12 mouse cellular contexts compared by ENCODE assay signal in the genomic region with DNA sequence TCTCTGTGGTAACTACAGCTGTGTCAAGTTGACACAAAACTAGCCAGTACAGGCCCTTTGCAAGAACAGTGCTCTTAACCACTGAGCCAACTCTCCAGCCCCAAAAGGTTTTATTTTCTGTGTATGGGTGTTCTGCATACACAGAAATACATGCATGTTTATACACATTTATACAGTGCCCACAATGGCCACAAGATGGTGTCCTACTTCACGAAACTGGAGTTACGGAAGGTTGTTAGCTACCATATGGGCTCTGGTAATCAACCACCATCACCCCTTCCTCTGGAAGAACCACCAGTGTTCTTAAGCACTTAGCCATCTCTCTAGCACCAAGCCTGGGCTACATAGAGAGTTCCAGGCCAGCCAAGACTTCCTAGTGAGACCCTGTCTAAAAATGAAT. TPM values are rescaled to one million over a fixed set of nuclear protein-coding genes. Genes with fewer than 3 reads are reported as not detected.
DNase-seq lines count a peak whose midpoint lies in the region; ATAC-seq lines count a peak whose summit lies in the region.
"Had no signal": no experiment of that assay in that cellular context is flagged by ENCODE, and none has a peak within 500 bp of the region (broad histone marks: within the 10 kb centered on the region; RNA-seq: fewer than 3 reads in every experiment).

No protein-coding gene starts in this region.

- no peaks in the 10 kb centered on the region for H3K9me3 ChIP-seq in kidney, embryonic 15.5 days (replicated peaks)
- H3K9me3 ChIP-seq: heart, embryonic 15.5 days had no signal

- H3K4me3 ChIP-seq in kidney, embryonic 15.5 days (replicated peaks) = no peak overlapping the region
- H3K4me3 ChIP-seq: heart, embryonic 15.5 days had no signal

- no peaks in the 10 kb centered on the region for H3K27me3 ChIP-seq in kidney, embryonic 15.5 days
- H3K27me3 ChIP-seq: heart, embryonic 15.5 days had no signal

- H3K27ac ChIP-seq in kidney, embryonic 15.5 days = no peak overlapping the region
- H3K27ac ChIP-seq: heart, embryonic 15.5 days had no signal

- no peak overlapping the region for H3K9ac ChIP-seq in kidney, embryonic 15.5 days
- H3K9ac ChIP-seq: heart, embryonic 15.5 days had no signal

- H3K36me3 ChIP-seq in kidney, embryonic 15.5 days = no peaks in the 10 kb centered on the region
- H3K36me3 ChIP-seq: heart, embryonic 15.5 days had no signal

- H3K4me1 ChIP-seq in kidney, embryonic 15.5 days = no peaks in the 10 kb centered on the region

- ATAC-seq in kidney, embryonic 15.5 days (replicated peaks; ENCODE audit: low FRiP score) = no peak

- WGBS in kidney, embryonic 15.5 days = 71% methylated on average over 2 of the region's 2 CpGs

- H3K4me2 ChIP-seq in kidney, embryonic 15.5 days = no peak overlapping the region
- H3K4me2 ChIP-seq: heart, embryonic 15.5 days had no signal

- DNase-seq in kidney, postnatal 36 days = peak; percentile 49 to 66
- peak; percentile 74 for DNase-seq in ES-CJ7 (ENCODE audit: low read depth, low spot score)
- peak; percentile 59 for DNase-seq in brain, adult 2 months (ENCODE audit: low read depth, low spot score)
- peak; percentile 61 for DNase-seq in lung, postnatal 36 days
- DNase-seq in spleen, postnatal 36 days (ENCODE audit: low spot score in 2 of 2) = no peak
- no peak for DNase-seq in right cerebral cortex, postnatal 36 days (ENCODE audit: low spot score in 2 of 2)
- no peak for DNase-seq in urinary bladder, postnatal 25 days (ENCODE audit: low spot score)
- DNase-seq: cerebellum, adult 9-11 months; right cerebral cortex, postnatal 4 days had no signal

RNA-seq across cellular contexts. Expression of a gene that starts 8.5 kb away (rescaled TPM):
- 29.9 and 36.7 TPM in 2 replicates for polyA plus RNA-seq in kidney, embryonic 15.5 days (2015; fragmentation: Nextera tagmentation; extraction: Ambion mirVana)

RNA-seq across cellular contexts. Expression of a gene that starts 8.6 kb away (rescaled TPM):
- polyA plus RNA-seq in kidney, embryonic 15.5 days (2015; fragmentation: Nextera tagmentation; extraction: Ambion mirVana) = 49.9 and 53.3 TPM in 2 replicates

RNA-seq across cellular contexts. Expression of a gene that starts 12.1 kb away (rescaled TPM):
- polyA plus RNA-seq in kidney, embryonic 15.5 days (2015; fragmentation: Nextera tagmentation; extraction: Ambion mirVana) = 0.39 and 0.58 TPM in 2 replicates
- polyA plus RNA-seq: lung, embryonic 16.5 days had no signal

RNA-seq across cellular contexts. Expression of a gene that starts 17.3 kb away (rescaled TPM):
- 29.0 and 36.1 TPM in 2 replicates for polyA plus RNA-seq in kidney, embryonic 15.5 days (2015; fragmentation: Nextera tagmentation; extraction: Ambion mirVana)

RNA-seq across cellular contexts. Expression of a gene that starts 18.7 kb away (rescaled TPM):
- polyA plus RNA-seq in kidney, embryonic 15.5 days (2015; fragmentation: Nextera tagmentation; extraction: Ambion mirVana) = 2.4 and 3.2 TPM in 2 replicates

Comparison
In these comparisons a context has a peak if more than half of its experiments do, and no peak if none do; other contexts are left out.
1. DNase-seq: peak in kidney, postnatal 36 days (2 of 2), ES-CJ7 (single experiment), brain, adult 2 months (single experiment) and lung, postnatal 36 days (single experiment); none in spleen, postnatal 36 days (0 of 2), right cerebral cortex, postnatal 36 days (0 of 2) and urinary bladder, postnatal 25 days (single experiment).